Mouse (Mus musculus): Measurements from ENCODE around the gene Rbm4b. TPM values are rescaled to one million over a fixed set of nuclear protein-coding genes. Genes with fewer than 3 reads are reported as not detected.

Gene Rbm4b
- 104 and 106 TPM in 2 replicates for polyA plus RNA-seq (2016; fragmentation: Nextera tagmentation; extraction: Ambion mirVana)

DNA sequence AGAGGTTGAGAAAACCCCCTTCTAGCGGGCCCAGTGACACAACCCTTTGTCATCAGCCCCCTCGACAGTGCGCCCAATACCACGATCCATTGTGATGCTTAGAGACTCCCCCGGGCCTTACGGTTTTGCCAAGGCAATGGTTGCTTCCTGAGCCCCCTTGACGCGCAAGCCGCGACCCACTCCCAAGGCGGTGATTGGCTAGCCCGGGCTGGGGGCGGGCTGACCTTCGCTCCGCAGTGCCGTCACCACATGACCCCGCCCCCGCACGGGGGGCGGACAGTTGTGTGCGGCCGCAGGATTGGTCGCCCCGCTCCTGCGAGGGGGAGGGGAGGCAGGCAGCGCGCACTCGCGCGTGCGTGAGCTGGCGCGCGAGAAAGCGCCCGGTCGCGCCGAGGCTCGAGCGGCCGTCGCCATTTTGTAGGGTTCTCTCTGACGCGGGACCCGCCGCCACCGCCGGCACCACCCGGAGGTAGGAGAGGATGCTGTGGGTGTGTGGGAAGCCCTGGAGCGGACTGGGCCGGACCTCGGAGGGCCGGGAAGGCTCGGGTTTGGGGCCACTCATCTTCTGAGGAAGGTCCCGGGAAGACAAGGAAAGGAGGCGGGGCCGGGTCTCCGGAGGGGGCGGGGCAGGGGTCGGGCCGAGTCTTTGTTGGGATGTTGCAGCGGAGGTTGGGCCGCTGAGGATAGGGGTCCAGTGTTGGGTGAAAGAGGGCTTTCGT, at the start of gene Rbm4b:
TSS of gene Rbm4b (plus strand) at position 305 of the 719 bp plus-strand sequence.
- H3K4me1 ChIP-seq = peaks cover 35% of the 10 kb centered on the region
- H3K36me3 ChIP-seq (replicated peaks) = peaks cover 45% of the 10 kb centered on the region
- WGBS = under 1% methylated on average over 65 of the region's 65 CpGs
- H3K4me3 ChIP-seq = peak within 1 kb of the TSS; percentile 73
- no peaks in the 10 kb centered on the region for H3K27me3 ChIP-seq (ENCODE audit: poor library complexity, severe bottlenecking)
- peak within 1 kb of the TSS; percentile 98 for H3K27ac ChIP-seq
- no peaks in the 10 kb centered on the region for H3K9me3 ChIP-seq
- DNase-seq (ENCODE audit: extremely low spot score, low spot score) = peak; percentile 98

DNA sequence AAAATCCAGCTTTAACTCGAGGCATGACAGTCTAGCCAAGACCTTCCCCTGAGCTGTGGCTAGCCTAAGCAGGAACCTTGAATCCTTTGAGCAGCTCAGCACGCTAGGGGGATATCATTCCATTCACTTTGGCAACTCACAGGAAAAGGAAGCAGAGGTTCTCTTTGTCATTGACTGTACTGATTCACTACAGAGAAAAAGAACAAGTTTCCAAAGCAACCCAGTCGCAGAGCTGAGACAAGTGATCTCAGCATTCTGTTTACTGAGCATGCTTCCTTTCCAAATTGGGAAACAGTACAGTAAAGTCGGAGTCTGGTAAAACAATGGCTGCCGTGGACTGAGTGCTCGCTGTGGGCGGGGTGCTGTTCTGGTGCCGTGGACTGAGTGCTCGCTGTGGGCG, 47.5 kb upstream of the Rbm4b start:
- H3K9me3 ChIP-seq = no peaks in the 10 kb centered on the region
- WGBS = 85% methylated on average over 10 of the region's 10 CpGs
- H3K27me3 ChIP-seq (ENCODE audit: poor library complexity, severe bottlenecking) = peaks cover 56% of the 10 kb centered on the region

DNA sequence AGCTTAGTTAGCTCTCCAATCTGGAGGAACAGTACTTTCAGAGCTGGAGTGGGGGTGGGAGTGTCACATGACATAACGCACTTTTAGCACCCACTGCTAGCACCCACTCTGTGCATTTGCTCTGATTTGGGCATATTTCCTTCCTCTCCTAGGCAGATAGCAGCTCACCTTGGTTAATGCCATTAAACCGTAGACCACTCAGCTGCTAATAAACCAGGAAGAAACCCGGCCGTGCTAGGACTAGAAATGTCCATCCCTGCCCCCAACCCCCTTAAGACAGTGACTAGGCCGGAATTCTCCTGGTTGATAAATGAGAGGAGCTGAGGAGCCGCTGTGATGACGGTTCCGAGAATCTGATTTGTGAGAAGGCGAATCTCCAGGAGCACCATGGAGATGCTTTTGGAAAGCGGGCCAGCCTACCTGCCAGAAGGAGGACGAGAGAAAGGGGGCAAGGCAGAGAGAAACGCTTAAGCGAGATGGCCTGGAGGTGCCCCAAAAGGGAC, 45.1 kb upstream of the Rbm4b start, which contains the start of gene Sptbn2:
TSS of gene Sptbn2 (plus strand) at position 70 of the 503 bp plus-strand sequence.
- Histone ChIP-seq H3K9me3 (no peaks in the 10 kb centered on the region), H3K27me3 (ENCODE audit: poor library complexity, severe bottlenecking) (peaks cover 66% of the 10 kb centered on the region), H3K27ac (peak within 1 kb of the TSS; percentile 93), H3K4me1 (peaks cover 32% of the 10 kb centered on the region), H3K36me3 (replicated peaks) (no peaks in the 10 kb centered on the region), H3K4me3 (peak within 1 kb of the TSS; percentile 82)
- WGBS = 10% methylated on average over 13 of the region's 13 CpGs
- no peak for DNase-seq (ENCODE audit: extremely low spot score, low spot score)

More for the DNA sequence above, 47.5 kb upstream of the Rbm4b start:
- Histone ChIP-seq H3K4me3 (no peak overlapping the region), H3K27ac (no peak overlapping the region), H3K36me3 (replicated peaks) (no peaks in the 10 kb centered on the region), H3K4me1 (peaks cover 27% of the 10 kb centered on the region)
- no peak for DNase-seq (ENCODE audit: extremely low spot score, low spot score)

DNA sequence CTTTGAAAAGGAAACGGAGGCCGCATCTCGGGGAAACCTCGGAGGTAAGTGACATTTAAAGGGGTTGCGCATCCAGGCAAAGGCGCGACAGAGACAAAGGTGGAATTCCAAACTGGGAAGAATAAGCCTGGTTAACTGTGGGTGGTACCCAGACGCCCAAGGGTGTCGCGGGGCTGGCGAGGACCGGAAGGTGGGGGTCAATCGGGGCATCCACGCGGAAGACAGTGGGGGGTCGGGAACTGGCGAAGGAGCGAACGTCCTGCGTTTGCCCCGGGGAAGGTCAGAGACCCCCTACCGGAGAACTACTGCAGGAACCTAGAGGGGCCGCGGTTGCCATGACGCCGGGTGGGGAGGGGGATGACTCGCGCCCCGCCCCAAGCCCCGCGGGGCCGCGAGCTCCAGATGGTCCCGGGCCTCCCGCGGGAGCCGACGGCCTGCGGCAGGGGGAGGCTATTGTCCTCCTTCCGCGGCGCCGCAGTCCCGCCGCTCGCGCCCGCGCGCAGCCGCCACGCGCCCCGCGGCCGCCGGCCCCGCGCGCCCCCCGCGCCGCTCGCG, 44.6 kb upstream of the Rbm4b start:
- H3K36me3 ChIP-seq (replicated peaks) = no peaks in the 10 kb centered on the region
- peak; percentile 71 for DNase-seq (ENCODE audit: extremely low spot score, low spot score)
- peak overlapping the region; percentile 93 for H3K27ac ChIP-seq
- H3K9me3 ChIP-seq = no peaks in the 10 kb centered on the region
- H3K27me3 ChIP-seq (ENCODE audit: poor library complexity, severe bottlenecking) = peaks cover 66% of the 10 kb centered on the region
- under 1% methylated on average over 41 of the region's 65 CpGs for WGBS
- H3K4me1 ChIP-seq = peaks cover 32% of the 10 kb centered on the region
- peak overlapping the region; percentile 82 for H3K4me3 ChIP-seq

DNA sequence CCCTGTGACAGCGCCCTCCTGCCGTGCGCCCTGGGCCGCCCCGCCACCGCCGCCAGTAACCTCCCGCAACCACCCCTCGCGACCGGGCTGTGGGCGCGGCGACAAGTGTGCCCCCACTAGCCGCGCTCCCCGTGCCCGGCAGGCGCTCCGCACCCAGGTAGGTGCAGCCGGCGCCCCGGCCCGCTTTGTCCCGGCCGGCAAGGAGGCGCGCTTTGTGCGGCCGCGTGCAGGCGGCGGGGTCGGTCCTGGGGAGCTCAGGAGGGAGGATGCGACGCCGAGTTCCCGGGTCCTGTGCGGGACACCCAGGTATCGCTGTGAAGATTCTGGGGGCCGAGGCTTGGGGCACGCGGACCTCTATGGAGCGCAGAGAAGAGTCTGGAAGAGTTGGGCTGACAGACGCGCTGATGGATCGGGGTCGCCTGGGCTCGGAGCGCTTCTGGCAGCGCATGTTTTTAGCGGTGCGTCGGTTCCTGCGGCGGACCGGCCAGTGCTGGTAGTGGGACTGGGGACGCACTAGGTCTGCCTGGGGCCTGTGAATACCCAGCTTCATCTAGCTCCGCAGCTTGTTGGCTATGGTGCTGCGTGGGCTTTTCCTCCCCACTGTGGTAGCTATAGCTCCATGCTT, 44.0 kb upstream of the Rbm4b start:
- peaks cover 66% of the 10 kb centered on the region for H3K27me3 ChIP-seq (ENCODE audit: poor library complexity, severe bottlenecking)

DNA sequence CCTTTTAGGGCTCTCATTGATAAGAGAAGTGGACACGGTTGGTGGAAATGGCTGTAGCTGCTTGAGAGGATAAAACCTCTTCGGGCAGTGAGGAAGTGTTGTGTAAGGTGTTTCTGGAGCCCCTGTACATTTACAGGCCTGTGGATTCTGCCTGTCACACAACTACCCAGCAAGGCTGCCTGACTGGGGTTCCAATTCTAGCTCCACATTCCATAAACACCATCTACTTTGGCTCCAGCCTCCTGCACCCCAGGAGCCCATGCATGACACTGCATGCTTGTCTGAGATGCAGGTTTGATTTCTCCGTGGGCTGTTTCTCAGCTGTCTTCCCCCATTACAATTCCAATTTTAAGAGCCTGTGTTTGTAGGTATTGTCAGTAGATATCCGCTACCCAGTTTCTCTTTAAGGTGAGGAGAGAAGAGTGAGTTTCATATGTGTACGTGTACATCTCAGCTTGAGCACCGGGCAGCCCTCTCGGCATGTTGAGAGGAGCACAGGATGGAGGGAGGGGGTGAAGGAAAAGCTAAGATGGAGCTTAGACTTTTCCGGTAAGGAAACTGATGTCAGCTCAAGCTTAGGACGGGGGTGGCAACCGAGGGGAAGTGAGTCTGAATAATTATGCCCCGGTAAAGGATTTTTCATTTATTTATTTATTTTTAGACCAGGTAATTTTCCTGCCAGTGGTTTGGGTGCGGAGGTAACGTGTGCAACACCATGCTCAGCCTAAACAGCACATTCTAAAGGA, 43.3 kb upstream of the Rbm4b start:
- 41% methylated on average over 13 of the region's 13 CpGs for WGBS
- no peaks in the 10 kb centered on the region for H3K36me3 ChIP-seq (replicated peaks)

More for the DNA sequence above, 44.0 kb upstream of the Rbm4b start:
- no peaks in the 10 kb centered on the region for H3K9me3 ChIP-seq
- WGBS = under 1% methylated on average over 54 of the region's 60 CpGs
- DNase-seq (ENCODE audit: extremely low spot score, low spot score) = peak; percentile 60
- H3K4me3 ChIP-seq = peak overlapping the region; percentile 82
- H3K4me1 ChIP-seq = peaks cover 32% of the 10 kb centered on the region
- H3K36me3 ChIP-seq (replicated peaks) = no peaks in the 10 kb centered on the region
- H3K27ac ChIP-seq = peak overlapping the region; percentile 93

DNA sequence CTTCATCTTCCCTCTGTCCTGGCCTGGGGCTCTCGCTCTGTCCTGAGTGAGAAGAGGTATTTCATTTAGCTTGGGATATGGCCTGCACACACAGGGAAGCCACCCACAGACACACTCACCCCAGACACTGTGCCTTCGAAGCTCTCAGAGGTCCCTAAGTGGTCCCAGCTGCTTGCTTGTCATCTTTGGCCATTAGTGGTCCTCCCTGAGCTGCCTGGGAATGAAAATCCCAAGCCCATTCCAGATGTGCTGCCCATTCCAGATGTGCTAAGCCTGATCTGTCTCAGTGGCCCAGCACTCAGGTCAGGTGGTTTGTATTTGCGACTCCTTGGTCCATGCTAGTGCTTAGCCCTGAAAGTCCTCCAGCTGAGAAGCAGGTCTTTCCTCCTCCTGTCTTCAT, 42.4 kb upstream of the Rbm4b start:
- WGBS = 66% methylated on average over 3 of the region's 3 CpGs
- Histone ChIP-seq H3K4me1 (peaks cover 41% of the 10 kb centered on the region), H3K27ac (no peak overlapping the region), H3K27me3 (ENCODE audit: poor library complexity, severe bottlenecking) (peaks cover 76% of the 10 kb centered on the region), H3K9me3 (no peaks in the 10 kb centered on the region), H3K4me3 (peak overlapping the region; percentile 14; the same call in 1 of the 2 replicates), H3K36me3 (replicated peaks) (no peaks in the 10 kb centered on the region)
- DNase-seq (ENCODE audit: extremely low spot score, low spot score) = no peak

More for the DNA sequence above, 43.3 kb upstream of the Rbm4b start:
- peaks cover 69% of the 10 kb centered on the region for H3K27me3 ChIP-seq (ENCODE audit: poor library complexity, severe bottlenecking)
- peak overlapping the region; percentile 82 for H3K4me3 ChIP-seq
- peaks cover 32% of the 10 kb centered on the region for H3K4me1 ChIP-seq
- H3K9me3 ChIP-seq = no peaks in the 10 kb centered on the region
- peak overlapping the region; percentile 93 for H3K27ac ChIP-seq
- DNase-seq (ENCODE audit: extremely low spot score, low spot score) = no peak

DNA sequence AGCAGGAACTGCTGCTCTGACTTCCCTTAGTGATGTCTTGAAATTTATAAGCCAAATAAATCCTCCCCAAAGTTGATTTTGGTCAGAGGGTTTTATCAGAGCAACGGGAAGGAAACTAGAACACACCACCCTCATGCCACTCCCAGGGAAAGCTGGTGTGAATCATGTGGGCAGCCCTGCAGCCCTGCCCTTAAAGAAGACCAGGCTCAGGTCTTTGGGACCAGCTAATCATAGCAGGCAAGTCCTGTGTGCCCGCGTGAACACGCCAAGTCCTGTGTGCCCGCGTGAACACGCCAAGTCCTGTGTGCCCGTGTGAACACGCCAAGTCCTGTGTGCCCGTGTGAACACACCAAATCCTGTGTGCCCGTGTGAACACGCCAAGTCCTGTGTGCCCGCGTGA, 39.5 kb upstream of the Rbm4b start:
- H3K27me3 ChIP-seq (ENCODE audit: poor library complexity, severe bottlenecking) = peaks cover 77% of the 10 kb centered on the region
- H3K4me1 ChIP-seq = peaks cover 61% of the 10 kb centered on the region
- 97% methylated on average over 14 of the region's 14 CpGs for WGBS
- H3K4me3 ChIP-seq = no peak overlapping the region
- H3K27ac ChIP-seq = no peak overlapping the region
- no peak for DNase-seq (ENCODE audit: extremely low spot score, low spot score)
- H3K36me3 ChIP-seq (replicated peaks) = no peaks in the 10 kb centered on the region; the same call in 1 of the 2 replicates
- H3K9me3 ChIP-seq = no peaks in the 10 kb centered on the region

DNA sequence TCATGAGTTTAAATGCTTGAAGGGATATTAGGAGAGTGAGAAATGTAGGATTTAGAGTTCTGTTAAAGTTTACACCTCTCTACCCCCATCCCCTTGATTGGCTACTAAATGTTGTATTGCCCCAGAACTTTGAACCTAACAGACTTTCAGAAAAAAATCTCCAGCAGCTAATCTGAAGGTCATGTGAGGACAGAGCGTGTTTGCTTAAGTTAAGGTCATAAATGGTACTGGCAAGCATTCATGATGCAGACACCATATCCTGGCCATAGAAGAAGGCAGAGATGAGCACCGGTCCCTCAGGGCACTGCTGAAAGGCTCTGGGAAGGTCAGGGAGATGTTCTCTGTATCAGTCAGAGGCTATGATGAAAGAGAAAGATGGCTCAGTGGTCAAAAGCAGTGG, 39.0 kb upstream of the Rbm4b start:
- no peaks in the 10 kb centered on the region; the same call in 1 of the 2 replicates for H3K36me3 ChIP-seq (replicated peaks)
- H3K4me3 ChIP-seq = no peak overlapping the region
- H3K27ac ChIP-seq = no peak overlapping the region
- no peaks in the 10 kb centered on the region for H3K9me3 ChIP-seq
- peaks cover 77% of the 10 kb centered on the region for H3K27me3 ChIP-seq (ENCODE audit: poor library complexity, severe bottlenecking)
- 95% methylated on average over 2 of the region's 2 CpGs for WGBS
- peaks cover 58% of the 10 kb centered on the region for H3K4me1 ChIP-seq
- no peak for DNase-seq (ENCODE audit: extremely low spot score, low spot score)

DNA sequence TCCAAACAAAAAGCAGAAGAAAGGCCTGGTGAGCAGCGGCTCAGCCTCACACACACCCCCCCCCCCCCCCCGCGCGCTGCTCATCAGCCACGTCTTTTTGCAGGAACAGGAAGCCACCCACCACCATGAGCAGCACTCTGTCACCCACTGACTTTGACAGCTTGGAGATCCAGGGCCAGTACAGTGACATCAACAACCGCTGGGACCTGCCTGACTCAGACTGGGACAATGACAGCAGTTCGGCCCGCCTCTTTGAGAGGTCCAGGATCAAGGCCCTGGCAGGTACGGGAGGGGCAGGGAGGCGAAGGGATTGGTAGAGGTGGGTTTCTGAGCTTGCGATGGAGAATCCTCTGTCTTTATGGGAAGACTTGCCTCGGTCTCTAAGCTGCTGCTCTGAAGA, 37.6 kb upstream of the Rbm4b start:
- Histone ChIP-seq H3K27ac (0 out of 2 replicates have a peak overlapping the region, but pooled peaks have one; percentile 1), H3K4me3 (no peak overlapping the region), H3K36me3 (replicated peaks) (no peaks in the 10 kb centered on the region; the same call in 1 of the 2 replicates), H3K27me3 (ENCODE audit: poor library complexity, severe bottlenecking) (peaks cover 65% of the 10 kb centered on the region), H3K4me1 (peaks cover 44% of the 10 kb centered on the region), H3K9me3 (no peaks in the 10 kb centered on the region)
- 30% methylated on average over 12 of the region's 12 CpGs for WGBS
- no peak for DNase-seq (ENCODE audit: extremely low spot score, low spot score)

DNA sequence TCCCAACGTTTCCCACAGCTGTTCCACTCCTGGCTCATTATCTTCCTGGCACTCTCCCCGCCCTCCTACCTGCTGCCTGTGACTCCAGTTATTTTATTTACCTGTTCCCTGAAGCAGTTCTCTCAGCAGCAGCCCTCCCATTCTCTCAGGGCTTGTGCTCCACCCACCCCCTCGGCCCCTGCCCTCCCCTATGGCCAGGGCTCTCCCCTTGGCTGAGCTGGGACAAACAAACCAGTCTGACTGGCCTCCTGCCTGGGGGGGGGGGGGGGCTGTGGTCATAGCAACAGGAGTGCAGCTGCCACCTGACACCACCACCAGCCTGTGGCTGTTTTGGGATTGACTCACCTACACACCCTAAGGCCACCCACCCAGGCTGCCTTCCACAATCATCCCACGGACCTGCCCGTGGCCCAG, 36.9 kb upstream of the Rbm4b start:
- no peak overlapping the region for H3K4me3 ChIP-seq
- WGBS = 21% methylated on average over 5 of the region's 5 CpGs
- peak; percentile 35 for DNase-seq (ENCODE audit: extremely low spot score, low spot score)
- H3K36me3 ChIP-seq (replicated peaks) = peaks cover 5% of the 10 kb centered on the region
- H3K9me3 ChIP-seq = no peaks in the 10 kb centered on the region
- H3K27ac ChIP-seq = no peak overlapping the region
- H3K4me1 ChIP-seq = peaks cover 38% of the 10 kb centered on the region
- peaks cover 58% of the 10 kb centered on the region for H3K27me3 ChIP-seq (ENCODE audit: poor library complexity, severe bottlenecking)

DNA sequence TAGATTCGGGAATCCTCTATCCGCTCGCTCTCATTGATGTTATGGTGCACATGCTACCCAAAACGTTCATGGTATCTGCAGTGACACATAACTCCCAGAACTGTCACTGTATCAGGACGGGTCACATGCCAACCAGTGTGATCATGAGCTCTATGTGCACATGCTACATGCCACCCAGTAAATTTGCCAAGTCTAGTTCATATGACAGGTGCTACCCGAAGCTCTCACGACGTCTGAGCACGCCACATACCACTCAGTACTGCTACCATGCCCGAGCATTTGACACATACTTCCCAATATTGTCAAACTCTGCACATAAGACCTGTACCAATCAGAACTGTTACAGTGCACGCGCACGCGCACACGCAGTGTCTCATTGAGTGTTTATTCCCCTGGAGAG, 36.2 kb upstream of the Rbm4b start:
- Histone ChIP-seq H3K4me3 (no peak overlapping the region), H3K4me1 (peaks cover 38% of the 10 kb centered on the region), H3K27ac (no peak overlapping the region), H3K9me3 (no peaks in the 10 kb centered on the region), H3K27me3 (ENCODE audit: poor library complexity, severe bottlenecking) (peaks cover 51% of the 10 kb centered on the region), H3K36me3 (replicated peaks) (peaks cover 11% of the 10 kb centered on the region)
- DNase-seq (ENCODE audit: extremely low spot score, low spot score) = no peak
- 81% methylated on average over 15 of the region's 15 CpGs for WGBS
